Mouse (Mus musculus) hindbrain, embryonic 14.5 days (tissue): Measurements from ENCODE around the gene Isg15. TPM values are rescaled to one million over a fixed set of nuclear protein-coding genes. Genes with fewer than 3 reads are reported as not detected.
"Not testable (repeated sequence)": the region's sequence is repeated elsewhere in the genome, so short reads cannot be mapped to it uniquely, and the experiment has no call there.

Source experiments
- ATAC-seq: fragments of 200-750 bp; cut with Nextera tagmentation; 2 replicates; pipeline ENCODE4 v1.8.0; 2017; ENCODE audit warnings: moderate number of reproducible peaks, mild to moderate bottlenecking, moderate TSS enrichment, moderate library complexity; ENCODE audit not compliant: low FRiP score
- DNase-seq: peaks from one replicate; pipeline ENCODE4 v3.0.0-alpha.2; 2015; ENCODE audit warnings: low spot score
- H3K27ac ChIP-seq: fragments of 300-500 bp; sonication (generic); 2 replicates; pipeline ENCODE4 v1.5.1; 2014; ENCODE audit warnings: mild to moderate bottlenecking, moderate library complexity
- H3K27me3 ChIP-seq: fragments of 300-500 bp; sonication (generic); 2 replicates; pipeline ENCODE4 v1.6.1; 2014; ENCODE audit warnings: mild to moderate bottlenecking, low read length, mixed read lengths; ENCODE audit not compliant: control insufficient read depth, insufficient read depth
- H3K36me3 ChIP-seq: fragments of 300-500 bp; sonication (generic); replicated peaks from 2 replicates; pipeline ENCODE4 v1.6.1; 2014; ENCODE audit not compliant: control insufficient read depth, insufficient read depth
- H3K4me1 ChIP-seq: fragments of 300-500 bp; sonication (generic); replicated peaks from 2 replicates; pipeline ENCODE4 v1.6.1; 2014; ENCODE audit warnings: antibody characterized with exemption, low read length, mixed read lengths; ENCODE audit not compliant: control insufficient read depth, insufficient read depth
- H3K4me2 ChIP-seq: fragments of 300-500 bp; sonication (generic); replicated peaks from 2 replicates; pipeline ENCODE4 v1.6.1; 2014; ENCODE audit warnings: mild to moderate bottlenecking, moderate library complexity
- H3K4me3 ChIP-seq: fragments of 300-500 bp; sonication (generic); replicated peaks from 2 replicates; pipeline ENCODE4 v1.5.1; 2014; ENCODE audit warnings: mild to moderate bottlenecking, low read length
- H3K9ac ChIP-seq: fragments of 300-500 bp; sonication (generic); 2 replicates; pipeline ENCODE4 v1.6.1; 2014
- H3K9me3 ChIP-seq: fragments of 300-500 bp; sonication (generic); 2 replicates; pipeline ENCODE4 v1.6.1; 2016; ENCODE audit warnings: low read length; ENCODE audit not compliant: control insufficient read depth
- WGBS: fragments of 180-500 bp; shearing (Covaris S2); extraction: QIAGEN DNeasy Blood & Tissue Kit; methylation state at CpG from one replicate; pipeline ENCODE4 v1.1.7; 2014; 5-methylcytosine and 5-hydroxymethylcytosine counted together
- polyA plus RNA-seq: library from polyadenylated mRNA; unstranded; fragments of >200 nt; fragmentation: Nextera tagmentation; extraction: Ambion mirVana; gene quantifications from 2 replicates; pipeline ENCODE4 v1.2.1, GENCODE M21; 2014

Isg15 gene
- polyA plus RNA-seq, 1 experiment from 2014 or later: 0.90 TPM

- H3K4me1 ChIP-seq: peaks cover 77% of the 10 kb centered on the region
- H3K9me3 ChIP-seq: no peaks in the 10 kb centered on the region
- H3K4me2 ChIP-seq: peak overlapping the region; percentile 74
- peak overlapping the region; percentile 56 for H3K4me3 ChIP-seq
- H3K36me3 ChIP-seq: peaks cover 33% of the 10 kb centered on the region
- H3K27ac ChIP-seq: no peak overlapping the region
- 85% methylated on average over 5 of the region's 5 CpGs for WGBS
- DNase-seq (no peak), ATAC-seq (no peak)
- H3K9ac ChIP-seq: peak overlapping the region; percentile 45; the same call in 1 of the 2 replicates
- no peaks in the 10 kb centered on the region for H3K27me3 ChIP-seq
Measured at GRCm38 (mm10) chr4:156183747-156184146, 16.9 kb downstream of the Isg15 start.

DNA sequence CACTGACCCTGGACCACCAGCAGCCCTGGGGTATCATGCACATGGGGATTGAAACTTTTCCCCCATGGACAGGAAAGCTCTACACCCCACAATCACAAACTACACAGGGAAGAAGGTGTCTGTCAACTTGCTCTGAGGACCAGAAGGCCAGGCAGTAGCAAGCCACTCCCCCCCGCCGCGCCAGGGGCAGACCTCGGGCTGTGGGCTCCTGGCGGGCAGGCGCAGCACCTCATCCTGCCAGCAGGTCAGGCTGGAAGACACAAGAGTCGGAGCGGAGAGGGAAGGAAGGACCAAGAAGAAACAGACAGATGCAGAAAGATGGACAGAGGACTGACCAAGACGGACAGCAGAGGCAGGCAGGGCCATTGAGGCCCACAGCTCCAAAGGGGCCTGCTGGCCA lies 23.0 kb downstream of the Isg15 start:
- ATAC-seq: no peak

DNA sequence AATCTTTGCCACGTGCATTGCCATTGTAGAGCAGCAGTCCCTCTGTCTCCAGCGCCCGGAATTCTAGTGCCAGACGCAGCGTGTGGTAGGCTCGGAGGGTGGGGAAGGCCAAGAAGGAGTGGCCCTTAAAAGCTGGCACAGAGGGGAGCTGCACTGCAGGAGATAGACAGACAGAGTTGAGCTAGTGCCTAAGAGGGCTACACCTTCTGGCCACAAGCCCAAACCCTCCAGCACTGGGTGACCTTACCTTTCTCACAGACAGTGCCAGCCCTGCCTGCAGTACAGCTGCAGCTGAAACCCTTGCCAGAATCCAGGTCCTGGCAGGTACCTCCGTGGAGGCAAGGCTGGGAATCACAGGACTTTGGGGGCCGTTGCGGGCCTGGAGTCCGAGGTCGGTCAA lies 28.8 kb downstream of the Isg15 start:
- Histone ChIP-seq H3K9me3 (no peaks in the 10 kb centered on the region), H3K27me3 (no peaks in the 10 kb centered on the region), H3K27ac (no peak overlapping the region), H3K4me3 (no peak overlapping the region), H3K4me2 (no peak overlapping the region), H3K9ac (no peak overlapping the region), H3K4me1 (no peaks in the 10 kb centered on the region), H3K36me3 (peaks cover 100% of the 10 kb centered on the region)
- 96% methylated on average over 11 of the region's 11 CpGs for WGBS
- DNase-seq: no peak
- ATAC-seq: no peak

More for the DNA sequence above, 23.0 kb downstream of the Isg15 start:
- no peaks in the 10 kb centered on the region for H3K27me3 ChIP-seq
- H3K4me2 ChIP-seq: no peak overlapping the region
- no peak for DNase-seq
- no peaks in the 10 kb centered on the region for H3K9me3 ChIP-seq
- H3K9ac ChIP-seq: no peak overlapping the region
- peaks cover 94% of the 10 kb centered on the region for H3K36me3 ChIP-seq
- WGBS: 96% methylated on average over 9 of the region's 9 CpGs
- peaks cover 21% of the 10 kb centered on the region for H3K4me1 ChIP-seq
- no peak overlapping the region for H3K27ac ChIP-seq
- H3K4me3 ChIP-seq: no peak overlapping the region

DNA sequence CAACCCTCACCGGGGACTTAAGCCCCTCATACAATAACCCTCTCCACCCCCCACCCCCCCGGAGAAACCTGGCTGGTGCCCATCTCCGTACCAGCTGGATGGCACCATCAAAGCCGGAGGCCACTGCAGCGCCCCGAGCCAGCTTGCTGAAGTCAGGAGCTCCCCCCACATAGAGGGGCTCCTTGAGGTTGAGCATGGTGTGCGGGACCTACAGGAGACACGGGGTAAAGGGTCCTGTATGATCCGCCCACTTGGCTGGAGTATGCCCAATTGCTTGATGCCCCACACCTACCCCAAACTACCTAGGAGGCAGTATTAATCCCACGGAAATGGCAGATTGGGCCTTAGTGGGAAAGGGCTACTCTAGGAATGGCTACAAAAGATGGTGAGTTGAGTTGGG lies 31.5 kb downstream of the Isg15 start:
- no peak overlapping the region for H3K4me2 ChIP-seq
- 95% methylated on average over 10 of the region's 10 CpGs for WGBS
- no peaks in the 10 kb centered on the region for H3K4me1 ChIP-seq
- no peak overlapping the region for H3K27ac ChIP-seq
- no peak for DNase-seq
- H3K9ac ChIP-seq: no peak overlapping the region
- no peak overlapping the region for H3K4me3 ChIP-seq
- peaks cover 98% of the 10 kb centered on the region for H3K36me3 ChIP-seq
- no peaks in the 10 kb centered on the region for H3K9me3 ChIP-seq
- H3K27me3 ChIP-seq: no peaks in the 10 kb centered on the region
- no peak for ATAC-seq

DNA sequence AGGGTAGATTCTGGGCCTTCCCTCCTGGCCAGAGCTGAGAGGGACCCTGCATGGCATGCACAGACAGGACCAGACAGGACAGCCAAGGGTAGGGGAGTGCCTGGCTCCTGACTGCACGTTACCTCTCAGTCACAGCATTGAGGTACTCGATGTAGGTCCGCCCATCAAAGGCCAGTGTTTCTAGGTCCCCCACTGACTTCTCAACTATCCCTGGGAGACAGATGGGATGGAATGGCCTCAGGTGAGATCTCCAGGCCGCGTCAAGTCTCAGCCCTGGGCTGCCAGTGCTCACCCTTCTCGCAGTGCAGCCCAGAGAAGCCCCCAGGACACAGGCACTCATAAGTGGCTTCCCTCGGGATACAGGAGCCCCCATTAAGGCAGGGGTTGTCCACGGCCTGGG lies 32.0 kb downstream of the Isg15 start:
- Histone ChIP-seq H3K9ac (no peak overlapping the region), H3K9me3 (no peaks in the 10 kb centered on the region), H3K4me2 (no peak overlapping the region), H3K27me3 (no peaks in the 10 kb centered on the region), H3K4me3 (no peak overlapping the region), H3K27ac (no peak overlapping the region), H3K4me1 (no peaks in the 10 kb centered on the region), H3K36me3 (peaks cover 98% of the 10 kb centered on the region)
- ATAC-seq (no peak), DNase-seq (no peak)
- 95% methylated on average over 8 of the region's 8 CpGs for WGBS

DNA sequence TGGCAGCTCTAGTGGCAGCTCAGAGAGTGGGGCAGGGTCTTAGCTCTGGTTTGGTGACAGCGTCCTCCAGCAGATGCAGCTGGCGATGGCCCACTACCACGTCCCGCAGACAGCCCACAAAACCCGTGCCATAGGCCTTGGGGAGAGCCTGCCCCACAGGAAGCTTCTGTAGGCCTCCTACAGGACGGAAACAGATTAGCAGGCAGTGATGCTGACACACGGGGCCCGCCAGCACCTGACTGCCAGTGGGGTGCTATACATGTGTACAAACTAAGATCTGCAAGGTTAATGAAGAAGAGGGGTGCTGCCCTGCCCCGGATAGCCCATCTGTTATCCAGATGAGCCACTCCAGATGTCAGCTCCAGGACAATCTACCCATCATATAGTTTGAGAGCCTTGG lies 34.1 kb downstream of the Isg15 start:
- H3K27ac ChIP-seq: no peak overlapping the region
- H3K4me1 ChIP-seq: no peaks in the 10 kb centered on the region
- no peaks in the 10 kb centered on the region for H3K27me3 ChIP-seq
- H3K9ac ChIP-seq: no peak overlapping the region
- H3K36me3 ChIP-seq: peaks cover 94% of the 10 kb centered on the region
- H3K4me3 ChIP-seq: no peak overlapping the region
- ATAC-seq (no peak), DNase-seq (no peak)
- H3K9me3 ChIP-seq: 0 out of 2 replicates have a peak, but pooled peaks cover 8% of the 10 kb centered on the region
- no peak overlapping the region for H3K4me2 ChIP-seq
- 92% methylated on average over 9 of the region's 9 CpGs for WGBS

GRCm38 (mm10) chr4:156154771-156155170 lies 45.8 kb downstream of the Isg15 start:
- Histone ChIP-seq H3K9ac (no peak overlapping the region), H3K4me3 (no peak overlapping the region), H3K4me1 (no peaks in the 10 kb centered on the region), H3K27me3 (no peaks in the 10 kb centered on the region), H3K4me2 (no peak overlapping the region), H3K9me3 (peaks cover 9% of the 10 kb centered on the region), H3K27ac (no peak overlapping the region), H3K36me3 (no peaks in the 10 kb centered on the region)
- DNase-seq: no peak
- ATAC-seq: no peak
- 95% methylated on average over 3 of the region's 3 CpGs for WGBS

DNA sequence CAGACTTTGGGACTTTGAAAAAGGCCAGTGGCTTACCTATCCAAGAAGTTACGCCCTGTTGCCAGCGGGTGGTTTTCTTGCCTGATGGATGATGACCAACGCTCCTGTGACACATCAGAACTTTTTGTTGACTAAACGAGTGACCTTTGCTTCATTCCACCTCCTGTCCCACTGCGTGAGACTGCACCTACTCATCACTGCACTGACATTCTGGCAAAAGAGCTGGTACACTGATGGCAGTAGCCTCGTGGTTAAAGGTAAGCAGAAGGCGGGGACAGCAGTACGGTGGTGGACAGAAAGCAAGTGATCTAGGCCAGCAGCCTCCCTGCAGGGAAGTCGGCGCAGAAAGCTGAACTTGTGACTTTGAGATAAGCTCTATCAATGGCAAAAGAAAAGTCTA lies 49.7 kb downstream of the Isg15 start:
- not testable (repeated sequence) for H3K9me3 ChIP-seq, H3K9ac ChIP-seq, H3K27ac ChIP-seq, ATAC-seq, H3K36me3 ChIP-seq, H3K4me1 ChIP-seq, H3K27me3 ChIP-seq, H3K4me2 ChIP-seq, DNase-seq, H3K4me3 ChIP-seq
- 90% methylated on average over 10 of the region's 10 CpGs for WGBS
